Mouse (Mus musculus) myocyte (in vitro differentiated cells): ENCODE results near the gene Lsm2.

Source experiments
- CEBPB ChIP-seq: IDR thresholded peaks from 2 replicates; pipeline ENCODE4 v1.6.1; 2011; ENCODE audit warnings: mild to moderate bottlenecking, moderate library complexity; ENCODE audit not compliant: poor library complexity, insufficient read depth, severe bottlenecking
- E2F4 ChIP-seq: IDR thresholded peaks from one replicate; pipeline ENCODE4 v1.6.1; 2011; ENCODE audit warnings: mild to moderate bottlenecking, control low read depth, moderate library complexity; ENCODE audit not compliant: insufficient read depth
- MYOD1 ChIP-seq, 3 experiments: IDR thresholded peaks; one replicate each; pipeline ENCODE4 v1.6.1; 2011; ENCODE audit warnings: control low read depth in 2 of 3, low read depth in 2 of 3, mild to moderate bottlenecking in 2 of 3, moderate library complexity in 1 of 3; ENCODE audit not compliant: insufficient read length in 2 of 3, control insufficient read depth in 1 of 3
- POLR2A ChIP-seq: IDR thresholded peaks from one replicate; pipeline ENCODE4 v1.6.1; 2011; ENCODE audit warnings: low read depth, mild to moderate bottlenecking, control low read depth, moderate library complexity; ENCODE audit not compliant: insufficient read length
- TCF12 ChIP-seq: IDR thresholded peaks from one replicate; pipeline ENCODE4 v1.6.1; 2011; ENCODE audit warnings: mild to moderate bottlenecking, control low read depth; ENCODE audit not compliant: poor library complexity, insufficient read depth, severe bottlenecking
- USF1 ChIP-seq: IDR thresholded peaks from one replicate; pipeline ENCODE4 v1.6.1; 2011; ENCODE audit warnings: low read depth, mild to moderate bottlenecking, control low read depth, moderate library complexity

- TF ChIP-seq E2F4 = no peak
- TF ChIP-seq CEBPB = no peak
- no peak for TF ChIP-seq MYOD1 (IDR thresholded peaks at IDR 0.05; ENCODE audit: control insufficient read depth in 1 of 3, insufficient read length in 2 of 3, low read depth in 2 of 3)
- no peak for TF ChIP-seq POLR2A
- TF ChIP-seq USF1 = no peak
- no peak for TF ChIP-seq TCF12
Observed at GRCm38 (mm10) chr17:35026206-35026605, 44.5 kb downstream of the Lsm2 start.
